Mouse (Mus musculus): Measurements from ENCODE around the gene Anxa9.

DNA sequence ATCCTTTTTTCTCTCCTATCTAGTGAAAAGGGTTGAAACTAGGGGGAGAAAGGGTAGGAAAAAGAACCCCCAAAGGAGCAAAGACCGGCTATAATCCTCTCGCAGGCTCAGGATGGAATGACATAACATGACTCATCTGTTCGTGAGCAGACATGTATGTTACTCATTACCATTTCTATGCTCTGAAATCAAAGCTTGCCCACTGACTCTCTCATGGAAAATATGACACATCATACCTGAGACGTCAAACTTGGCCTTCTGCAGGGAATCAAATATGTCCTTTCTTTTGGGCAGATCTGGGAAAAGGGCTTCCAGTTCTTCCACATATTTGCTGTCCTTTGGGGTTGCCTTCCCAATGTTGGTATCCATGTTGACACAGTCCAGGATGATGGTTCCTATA lies 45.0 kb downstream of the Anxa9 start:
- TF ChIP-seq EP300 (IDR thresholded peaks at IDR 0.05; ENCODE audit: low read depth) = no peak
- TF ChIP-seq CTCF (IDR thresholded peaks at IDR 0.05; ENCODE audit: low read depth) = no peak

Data from heart, postnatal 0 days (tissue).